8 mouse cellular contexts compared by ENCODE assay signal in genomic region chr2:155082121-155082803, GRCm38 (mm10). TPM values are rescaled to one million over a fixed set of nuclear protein-coding genes. Genes with fewer than 3 reads are reported as not detected.
DNase-seq lines count a peak whose midpoint lies in the region; ATAC-seq and TF ChIP-seq lines count a peak whose summit lies in the region.

No protein-coding gene starts in this region.

- 16% methylated on average over 8 of the region's 8 CpGs for WGBS in kidney, embryonic 16.5 days
- WGBS in liver, embryonic 14.5 days (ENCODE audit: insufficient replicate concordance) = 15% methylated on average over 8 of the region's 8 CpGs

- ATAC-seq in kidney, embryonic 16.5 days (ENCODE audit: low FRiP score, low TSS enrichment) = peak; percentile 89
- ATAC-seq in liver, embryonic 14.5 days (ENCODE audit: insufficient read depth) = peak; percentile 73; the same call in 1 of the 2 replicates

- H3K4me3 ChIP-seq in kidney, embryonic 16.5 days (ENCODE audit: low read length) = no peak overlapping the region
- H3K4me3 ChIP-seq in liver, embryonic 14.5 days (ENCODE audit: insufficient read depth in 1 of 2, low read depth in 2 of 2, low read length in 2 of 2) = no peak overlapping the region

- no peaks in the 10 kb centered on the region for H3K36me3 ChIP-seq in kidney, embryonic 16.5 days (ENCODE audit: insufficient read depth, low read length)
- H3K36me3 ChIP-seq in liver, embryonic 14.5 days (replicated peaks; ENCODE audit: control insufficient read depth, insufficient read depth, low read depth) = no peaks in the 10 kb centered on the region

- no peak overlapping the region for H3K4me2 ChIP-seq in kidney, embryonic 16.5 days (replicated peaks; ENCODE audit: low read depth, low read length)
- no peak overlapping the region for H3K4me2 ChIP-seq in liver, embryonic 14.5 days (ENCODE audit: low read depth)

- H3K27ac ChIP-seq in kidney, embryonic 16.5 days (ENCODE audit: low read length) = no peak overlapping the region
- H3K27ac ChIP-seq in liver, embryonic 14.5 days = no peak overlapping the region

- H3K4me1 ChIP-seq in kidney, embryonic 16.5 days (ENCODE audit: insufficient read depth, low read length) = no peaks in the 10 kb centered on the region
- peaks cover 0 to 2% of the 10 kb centered on the region in 2 experiments; a peak in 1 of 4 replicates for H3K4me1 ChIP-seq in liver, embryonic 14.5 days (replicated peaks; ENCODE audit: control insufficient read depth in 2 of 2, insufficient read depth in 2 of 2, low read length in 1 of 2)

- no peaks in the 10 kb centered on the region for H3K9me3 ChIP-seq in kidney, embryonic 16.5 days (ENCODE audit: low read length)
- no peaks in the 10 kb centered on the region for H3K9me3 ChIP-seq in liver, embryonic 14.5 days (ENCODE audit: control insufficient read depth, low read length)

- DNase-seq in urinary bladder, adult 18-20 months (ENCODE audit: low spot score in 2 of 2) = peak; percentile 42 to 67
- DNase-seq in urinary bladder, postnatal 10 days (ENCODE audit: low spot score) = no peak
- DNase-seq in cerebellum, adult 9-10 months = peak; percentile 65
- peak; percentile 62 for DNase-seq in gastrocnemius, postnatal 10 days
- DNase-seq in liver, embryonic 14.5 days (ENCODE audit: low read depth in 3 of 3, low spot score in 3 of 3) = no peak
- DNase-seq in ovary, postnatal 10 days (ENCODE audit: low spot score) = peak; percentile 31
- DNase-seq in thymus, postnatal 10 days (ENCODE audit: low spot score in 2 of 2) = peak; percentile 60 to 72

- TF ChIP-seq CTCF in liver, embryonic 14.5 days (IDR thresholded peaks at IDR 0.05; ENCODE audit: low read depth) = peak; percentile 87

- no peak for TF ChIP-seq EP300 in liver, embryonic 14.5 days (IDR thresholded peaks at IDR 0.05; ENCODE audit: low read depth)

- H3K27me3 ChIP-seq in kidney, embryonic 16.5 days (ENCODE audit: insufficient read depth, low read length) = no peaks in the 10 kb centered on the region
- H3K27me3 ChIP-seq in liver, embryonic 14.5 days (ENCODE audit: control insufficient read depth, insufficient read depth, low read length) = no peaks in the 10 kb centered on the region

- no peak overlapping the region for H3K9ac ChIP-seq in kidney, embryonic 16.5 days (replicated peaks; ENCODE audit: low read length)
- no peak overlapping the region for H3K9ac ChIP-seq in liver, embryonic 14.5 days (replicated peaks)

RNA-seq across cellular contexts. Expression of gene Ahcy, which starts 8.0 kb away (rescaled TPM):
- 10 to 100 TPM; 18.9 to 22.7 TPM for total RNA-seq in gastrocnemius, postnatal 10 days (2021)
- 79.2 and 82.7 TPM in 2 replicates for polyA plus RNA-seq in kidney, embryonic 16.5 days (2015; fragmentation: Nextera tagmentation; extraction: Ambion mirVana)
- 88.4 and 89.4 TPM in 2 replicates for polyA plus RNA-seq in liver, embryonic 14.5 days (2012; rRNA removed)
- polyA plus RNA-seq in liver, embryonic 14.5 days (2014; fragmentation: Nextera tagmentation; extraction: Ambion mirVana) = 61.3 and 65.7 TPM in 2 replicates

RNA-seq across cellular contexts. Expression of gene Itch, which starts 51.0 kb away (rescaled TPM):
- total RNA-seq in gastrocnemius, postnatal 10 days (2021) = 10 to 100 TPM; 25.7 to 33.8 TPM
- polyA plus RNA-seq in kidney, embryonic 16.5 days (2015; fragmentation: Nextera tagmentation; extraction: Ambion mirVana) = 55.2 and 64.6 TPM in 2 replicates
- 4.7 and 6.0 TPM in 2 replicates for polyA plus RNA-seq in liver, embryonic 14.5 days (2012; rRNA removed)
- polyA plus RNA-seq in liver, embryonic 14.5 days (2014; fragmentation: Nextera tagmentation; extraction: Ambion mirVana) = 14.2 and 14.4 TPM in 2 replicates

Comparison
In these comparisons a context has a peak if more than half of its experiments do, and no peak if none do; other contexts are left out.
1. DNase-seq: peak in urinary bladder, adult 18-20 months (2 of 2), cerebellum, adult 9-10 months (single experiment), gastrocnemius, postnatal 10 days (single experiment), ovary, postnatal 10 days (single experiment) and thymus, postnatal 10 days (2 of 2); none in urinary bladder, postnatal 10 days (single experiment) and liver, embryonic 14.5 days (0 of 3).